Mouse (Mus musculus): ENCODE data around the gene Hmga2. TPM values are rescaled to one million over a fixed set of nuclear protein-coding genes. Genes with fewer than 3 reads are reported as not detected.
"Not testable (repeated sequence)": the region's sequence is repeated elsewhere in the genome, so short reads cannot be mapped to it uniquely, and the experiment has no call there.

Hmga2 gene
- polyA plus RNA-seq, 1 experiment, result 40.7 TPM

GRCm38 (mm10) chr10:120377795-120378194, 98.5 kb downstream of the Hmga2 start:
- Histone ChIP-seq H3K4me1 (ENCODE audit: control insufficient read depth, insufficient read depth, low read length) (no peaks in the 10 kb centered on the region), H3K27me3 (ENCODE audit: control insufficient read depth, insufficient read depth, low read length, poor library complexity, severe bottlenecking) (no peaks in the 10 kb centered on the region), H3K9me3 (replicated peaks; ENCODE audit: control insufficient read depth, insufficient read depth, low read length, poor library complexity, severe bottlenecking) (no peaks in the 10 kb centered on the region), H3K36me3 (ENCODE audit: control insufficient read depth, insufficient read depth, low read length, poor library complexity, severe bottlenecking) (no peaks in the 10 kb centered on the region), H3K9ac (ENCODE audit: low read depth, poor library complexity, severe bottlenecking) (no peak overlapping the region), H3K4me3 (ENCODE audit: low read depth, low read length) (no peak overlapping the region), H3K27ac (ENCODE audit: insufficient read depth, low read length) (no peak overlapping the region)
- TF ChIP-seq CTCF (IDR thresholded peaks at IDR 0.05; ENCODE audit: low read depth, low read length), result no peak
- TF ChIP-seq EP300 (IDR thresholded peaks at IDR 0.05; ENCODE audit: insufficient read depth, low read depth, low read length), result no peak
- no peak for TF ChIP-seq POLR2A (IDR thresholded peaks at IDR 0.05; ENCODE audit: insufficient read depth, low read length)

DNA sequence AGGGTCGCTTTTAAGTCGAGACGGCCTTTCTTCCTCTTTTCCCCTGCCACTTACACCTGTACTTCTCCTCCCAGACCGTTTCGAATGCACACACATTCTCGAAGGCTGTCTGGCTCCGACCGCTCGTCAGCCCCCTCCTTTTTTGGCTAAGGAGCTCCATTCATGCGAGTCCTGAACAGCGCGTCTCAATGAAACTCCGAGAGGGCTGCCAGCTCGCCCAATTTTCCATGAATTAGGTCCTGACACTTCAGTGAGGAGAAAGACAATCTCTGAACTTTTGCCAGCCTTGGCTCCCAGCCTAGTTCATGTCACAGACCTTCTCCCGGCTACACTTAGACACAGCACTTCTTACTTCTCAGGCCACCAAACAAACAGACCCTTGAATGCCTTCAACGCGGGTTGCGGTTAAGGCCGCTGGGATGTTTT, 98.9 kb downstream of the Hmga2 start:
- no peaks in the 10 kb centered on the region for H3K27me3 ChIP-seq (ENCODE audit: control insufficient read depth, insufficient read depth, low read length, poor library complexity, severe bottlenecking)
- H3K9me3 ChIP-seq (replicated peaks; ENCODE audit: control insufficient read depth, insufficient read depth, low read length, poor library complexity, severe bottlenecking), result no peaks in the 10 kb centered on the region
- H3K9ac ChIP-seq (ENCODE audit: low read depth, poor library complexity, severe bottlenecking), result no peak overlapping the region
- no peak for TF ChIP-seq CTCF (IDR thresholded peaks at IDR 0.05; ENCODE audit: low read depth, low read length)
- TF ChIP-seq EP300 (IDR thresholded peaks at IDR 0.05; ENCODE audit: insufficient read depth, low read depth, low read length), result no peak
- TF ChIP-seq POLR2A (IDR thresholded peaks at IDR 0.05; ENCODE audit: insufficient read depth, low read length), result no peak
- no peaks in the 10 kb centered on the region for H3K4me1 ChIP-seq (ENCODE audit: control insufficient read depth, insufficient read depth, low read length)
- H3K36me3 ChIP-seq (ENCODE audit: control insufficient read depth, insufficient read depth, low read length, poor library complexity, severe bottlenecking), result no peaks in the 10 kb centered on the region
- H3K4me3 ChIP-seq (ENCODE audit: low read depth, low read length), result no peak overlapping the region
- no peak overlapping the region for H3K27ac ChIP-seq (ENCODE audit: insufficient read depth, low read length)

DNA sequence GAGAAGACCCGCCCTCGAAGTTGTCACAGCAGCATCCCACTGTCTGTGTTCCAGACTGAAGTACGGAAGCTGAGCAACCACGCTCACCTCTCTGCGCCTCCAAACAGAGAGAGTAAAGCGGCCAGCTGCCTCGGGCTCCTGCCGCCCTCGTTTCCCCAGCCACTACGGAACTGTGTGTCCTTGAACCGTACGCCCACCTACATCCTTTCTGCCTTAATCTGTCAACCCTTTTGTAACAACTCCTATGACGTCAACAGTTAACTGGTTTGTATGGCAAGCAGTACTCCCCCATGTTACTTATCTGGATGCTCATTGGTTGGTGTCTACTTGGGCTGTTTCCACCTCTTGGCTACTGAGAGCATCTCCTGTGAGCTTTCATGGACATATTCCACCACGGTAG, 100.8 kb downstream of the Hmga2 start:
- no peaks in the 10 kb centered on the region; the same call in 1 of the 2 replicates for H3K36me3 ChIP-seq (ENCODE audit: control insufficient read depth, insufficient read depth, low read length, poor library complexity, severe bottlenecking)
- no peaks in the 10 kb centered on the region for H3K27me3 ChIP-seq (ENCODE audit: control insufficient read depth, insufficient read depth, low read length, poor library complexity, severe bottlenecking)
- no peak for TF ChIP-seq CTCF (IDR thresholded peaks at IDR 0.05; ENCODE audit: low read depth, low read length)
- no peak overlapping the region for H3K27ac ChIP-seq (ENCODE audit: insufficient read depth, low read length)
- H3K4me1 ChIP-seq (ENCODE audit: control insufficient read depth, insufficient read depth, low read length), result no peaks in the 10 kb centered on the region
- no peaks in the 10 kb centered on the region for H3K9me3 ChIP-seq (replicated peaks; ENCODE audit: control insufficient read depth, insufficient read depth, low read length, poor library complexity, severe bottlenecking)
- no peak overlapping the region for H3K9ac ChIP-seq (ENCODE audit: low read depth, poor library complexity, severe bottlenecking)
- H3K4me3 ChIP-seq (ENCODE audit: low read depth, low read length), result no peak overlapping the region

DNA sequence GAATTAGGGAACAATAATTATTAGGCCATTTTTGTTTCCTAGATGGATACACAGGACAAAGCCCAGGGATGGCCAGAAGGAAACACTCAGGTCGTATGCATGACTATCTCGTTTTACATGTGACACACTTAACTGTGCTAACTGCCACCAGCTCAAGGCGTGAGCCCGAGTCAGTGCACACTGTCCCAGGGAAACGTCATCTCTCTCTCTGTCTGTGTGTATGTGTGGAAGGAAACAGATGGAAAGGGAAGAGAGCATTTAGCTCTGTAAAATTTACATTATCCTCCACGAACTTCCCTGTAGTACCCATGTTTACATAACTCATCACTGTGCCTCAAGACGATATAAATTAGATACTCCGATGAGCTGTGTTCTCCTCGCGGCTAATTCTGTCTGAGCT, 105.1 kb downstream of the Hmga2 start:
- no peaks in the 10 kb centered on the region for H3K4me1 ChIP-seq (ENCODE audit: control insufficient read depth, insufficient read depth, low read length)
- H3K9ac ChIP-seq (ENCODE audit: low read depth, poor library complexity, severe bottlenecking), result no peak overlapping the region
- TF ChIP-seq CTCF (IDR thresholded peaks at IDR 0.05; ENCODE audit: low read depth, low read length) (no peak), POLR2A (IDR thresholded peaks at IDR 0.05; ENCODE audit: insufficient read depth, low read length) (no peak), EP300 (IDR thresholded peaks at IDR 0.05; ENCODE audit: insufficient read depth, low read depth, low read length) (no peak)
- no peaks in the 10 kb centered on the region; the same call in 1 of the 2 replicates for H3K36me3 ChIP-seq (ENCODE audit: control insufficient read depth, insufficient read depth, low read length, poor library complexity, severe bottlenecking)
- H3K9me3 ChIP-seq (replicated peaks; ENCODE audit: control insufficient read depth, insufficient read depth, low read length, poor library complexity, severe bottlenecking), result no peaks in the 10 kb centered on the region
- no peak overlapping the region for H3K27ac ChIP-seq (ENCODE audit: insufficient read depth, low read length)
- H3K27me3 ChIP-seq (ENCODE audit: control insufficient read depth, insufficient read depth, low read length, poor library complexity, severe bottlenecking), result no peaks in the 10 kb centered on the region
- no peak overlapping the region for H3K4me3 ChIP-seq (ENCODE audit: low read depth, low read length)

DNA sequence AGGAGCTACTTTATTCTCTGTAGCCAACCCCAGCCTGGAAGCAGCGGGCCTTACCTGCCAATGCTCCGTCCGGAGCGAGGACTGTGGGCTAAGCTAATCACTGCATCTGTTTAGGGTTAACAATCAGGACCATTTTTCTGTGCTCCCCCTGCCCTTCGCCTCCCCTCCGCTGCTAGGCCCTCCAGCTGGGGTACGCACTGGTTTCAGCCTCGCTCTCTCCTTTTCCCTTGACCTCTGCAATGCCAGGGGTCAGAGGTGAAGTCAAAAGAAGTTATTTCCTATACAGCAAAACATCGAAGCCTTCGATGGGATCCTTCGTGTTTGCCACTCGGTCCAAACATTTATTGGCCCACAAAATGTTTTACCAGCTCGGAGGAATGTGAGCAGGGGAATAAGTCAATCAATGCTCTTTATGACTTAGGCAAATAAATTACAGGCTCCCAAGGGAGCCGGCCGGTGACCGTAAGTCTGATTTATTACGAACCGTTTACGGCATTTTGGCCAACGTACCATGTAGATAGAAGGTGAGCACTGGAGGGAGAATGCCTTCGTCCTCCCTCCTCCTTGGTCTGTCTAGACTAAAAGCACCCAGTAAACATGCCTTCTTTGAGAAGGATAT, 107.0 kb downstream of the Hmga2 start:
- Histone ChIP-seq H3K9me3 (replicated peaks; ENCODE audit: control insufficient read depth, insufficient read depth, low read length, poor library complexity, severe bottlenecking) (no peaks in the 10 kb centered on the region), H3K4me3 (ENCODE audit: low read depth, low read length) (no peak overlapping the region), H3K9ac (ENCODE audit: low read depth, poor library complexity, severe bottlenecking) (no peak overlapping the region), H3K36me3 (ENCODE audit: control insufficient read depth, insufficient read depth, low read length, poor library complexity, severe bottlenecking) (no peaks in the 10 kb centered on the region; the same call in 1 of the 2 replicates), H3K27me3 (ENCODE audit: control insufficient read depth, insufficient read depth, low read length, poor library complexity, severe bottlenecking) (no peaks in the 10 kb centered on the region; the same call in 1 of the 2 replicates), H3K27ac (ENCODE audit: insufficient read depth, low read length) (no peak overlapping the region), H3K4me1 (ENCODE audit: control insufficient read depth, insufficient read depth, low read length) (no peaks in the 10 kb centered on the region)
- no peak for TF ChIP-seq CTCF (IDR thresholded peaks at IDR 0.05; ENCODE audit: low read depth, low read length)
- no peak for TF ChIP-seq EP300 (IDR thresholded peaks at IDR 0.05; ENCODE audit: insufficient read depth, low read depth, low read length)
- no peak for TF ChIP-seq POLR2A (IDR thresholded peaks at IDR 0.05; ENCODE audit: insufficient read depth, low read length)

- H3K9me3 ChIP-seq (replicated peaks; ENCODE audit: control insufficient read depth, insufficient read depth, low read length, poor library complexity, severe bottlenecking); H3K4me3 ChIP-seq (ENCODE audit: low read depth, low read length); H3K27me3 ChIP-seq (ENCODE audit: control insufficient read depth, insufficient read depth, low read length, poor library complexity, severe bottlenecking); H3K36me3 ChIP-seq (ENCODE audit: control insufficient read depth, insufficient read depth, low read length, poor library complexity, severe bottlenecking); H3K27ac ChIP-seq (ENCODE audit: insufficient read depth, low read length); H3K4me1 ChIP-seq (ENCODE audit: control insufficient read depth, insufficient read depth, low read length); H3K9ac ChIP-seq (ENCODE audit: low read depth, poor library complexity, severe bottlenecking): not testable (repeated sequence)
Measured at GRCm38 (mm10) chr10:120366173-120366592, 110.1 kb downstream of the Hmga2 start.

Data from ES-Bruce4 (cell line).